Mouse (Mus musculus): ENCODE measurements around the gene Cdca4. TPM values are rescaled to one million over a fixed set of nuclear protein-coding genes. Genes with fewer than 3 reads are reported as not detected.

Gene Cdca4
- polyA plus RNA-seq, 1 experiment = 15.8 TPM

- Histone ChIP-seq H3K36me3 (ENCODE audit: control insufficient read depth, insufficient read depth, low read length) (no peaks in the 10 kb centered on the region), H3K27ac (ENCODE audit: insufficient read depth, low read depth, low read length) (no peak overlapping the region), H3K4me3 (ENCODE audit: low read depth, low read length) (0 out of 2 replicates have a peak overlapping the region, but pooled peaks have one; percentile 3), H3K27me3 (ENCODE audit: control insufficient read depth, insufficient read depth, low read length) (peaks cover 3% of the 10 kb centered on the region; the same call in 1 of the 2 replicates), H3K4me1 (ENCODE audit: control insufficient read depth, insufficient read depth, insufficient read length, low read length) (peaks cover 9% of the 10 kb centered on the region)
- WGBS = 46% methylated on average over 7 of the region's 7 CpGs
- TF ChIP-seq POLR2A (IDR thresholded peaks at IDR 0.05; ENCODE audit: low read depth, low read length) (no peak), CTCF (IDR thresholded peaks at IDR 0.05; ENCODE audit: extremely low read depth, insufficient read length, insufficient replicate concordance, low read depth, low read length) (no peak)
Measured at GRCm38 (mm10) chr12:112794356-112794816, 34.8 kb downstream of the Cdca4 start.

GRCm38 (mm10) chr12:112793601-112794355 is 35.4 kb downstream of the Cdca4 start:
- Histone ChIP-seq H3K4me1 (ENCODE audit: control insufficient read depth, insufficient read depth, insufficient read length, low read length) (peaks cover 9% of the 10 kb centered on the region), H3K36me3 (ENCODE audit: control insufficient read depth, insufficient read depth, low read length) (no peaks in the 10 kb centered on the region), H3K4me3 (ENCODE audit: low read depth, low read length) (no peak overlapping the region), H3K27me3 (ENCODE audit: control insufficient read depth, insufficient read depth, low read length) (peaks cover 3% of the 10 kb centered on the region; the same call in 1 of the 2 replicates), H3K27ac (ENCODE audit: insufficient read depth, low read depth, low read length) (no peak overlapping the region)
- TF ChIP-seq CTCF (IDR thresholded peaks at IDR 0.05; ENCODE audit: extremely low read depth, insufficient read length, insufficient replicate concordance, low read depth, low read length) (no peak), POLR2A (IDR thresholded peaks at IDR 0.05; ENCODE audit: low read depth, low read length) (no peak)
- WGBS = 54% methylated on average over 13 of the region's 13 CpGs

GRCm38 (mm10) chr12:112791026-112791425 is 38.2 kb downstream of the Cdca4 start:
- Histone ChIP-seq H3K27ac (ENCODE audit: insufficient read depth, low read depth, low read length) (no peak overlapping the region), H3K4me1 (ENCODE audit: control insufficient read depth, insufficient read depth, insufficient read length, low read length) (peaks cover 6% of the 10 kb centered on the region; the same call in 1 of the 2 replicates), H3K36me3 (ENCODE audit: control insufficient read depth, insufficient read depth, low read length) (no peaks in the 10 kb centered on the region), H3K4me3 (ENCODE audit: low read depth, low read length) (no peak overlapping the region), H3K27me3 (ENCODE audit: control insufficient read depth, insufficient read depth, low read length) (no peaks in the 10 kb centered on the region)
- 54% methylated on average over 8 of the region's 8 CpGs for WGBS
- TF ChIP-seq POLR2A (IDR thresholded peaks at IDR 0.05; ENCODE audit: low read depth, low read length) (no peak), CTCF (IDR thresholded peaks at IDR 0.05; ENCODE audit: extremely low read depth, insufficient read length, insufficient replicate concordance, low read depth, low read length) (no peak)

GRCm38 (mm10) chr12:112774481-112774880 is 54.7 kb downstream of the Cdca4 start:
- Histone ChIP-seq H3K27ac (ENCODE audit: insufficient read depth, low read depth, low read length) (no peak overlapping the region), H3K36me3 (ENCODE audit: control insufficient read depth, insufficient read depth, low read length) (no peaks in the 10 kb centered on the region), H3K27me3 (ENCODE audit: control insufficient read depth, insufficient read depth, low read length) (no peaks in the 10 kb centered on the region), H3K4me1 (ENCODE audit: control insufficient read depth, insufficient read depth, insufficient read length, low read length) (no peaks in the 10 kb centered on the region), H3K4me3 (ENCODE audit: low read depth, low read length) (no peak overlapping the region)
- TF ChIP-seq POLR2A (IDR thresholded peaks at IDR 0.05; ENCODE audit: low read depth, low read length) = no peak
- TF ChIP-seq CTCF (IDR thresholded peaks at IDR 0.05; ENCODE audit: extremely low read depth, insufficient read length, insufficient replicate concordance, low read depth, low read length) = no peak
- WGBS = 90% methylated on average over 10 of the region's 10 CpGs

GRCm38 (mm10) chr12:112774026-112774425 is 55.2 kb downstream of the Cdca4 start:
- no peak for TF ChIP-seq CTCF (IDR thresholded peaks at IDR 0.05; ENCODE audit: extremely low read depth, insufficient read length, insufficient replicate concordance, low read depth, low read length)
- no peak for TF ChIP-seq POLR2A (IDR thresholded peaks at IDR 0.05; ENCODE audit: low read depth, low read length)
- Histone ChIP-seq H3K4me3 (ENCODE audit: low read depth, low read length) (no peak overlapping the region), H3K27ac (ENCODE audit: insufficient read depth, low read depth, low read length) (no peak overlapping the region), H3K27me3 (ENCODE audit: control insufficient read depth, insufficient read depth, low read length) (no peaks in the 10 kb centered on the region), H3K36me3 (ENCODE audit: control insufficient read depth, insufficient read depth, low read length) (no peaks in the 10 kb centered on the region), H3K4me1 (ENCODE audit: control insufficient read depth, insufficient read depth, insufficient read length, low read length) (no peaks in the 10 kb centered on the region)
- WGBS = 71% methylated on average over 6 of the region's 6 CpGs

GRCm38 (mm10) chr12:112773366-112773765 is 55.9 kb downstream of the Cdca4 start:
- WGBS = 36% methylated on average over 9 of the region's 9 CpGs
- TF ChIP-seq POLR2A (IDR thresholded peaks at IDR 0.05; ENCODE audit: low read depth, low read length) (no peak), CTCF (IDR thresholded peaks at IDR 0.05; ENCODE audit: extremely low read depth, insufficient read length, insufficient replicate concordance, low read depth, low read length) (no peak)
- Histone ChIP-seq H3K36me3 (ENCODE audit: control insufficient read depth, insufficient read depth, low read length) (no peaks in the 10 kb centered on the region), H3K4me1 (ENCODE audit: control insufficient read depth, insufficient read depth, insufficient read length, low read length) (no peaks in the 10 kb centered on the region), H3K4me3 (ENCODE audit: low read depth, low read length) (no peak overlapping the region), H3K27ac (ENCODE audit: insufficient read depth, low read depth, low read length) (no peak overlapping the region), H3K27me3 (ENCODE audit: control insufficient read depth, insufficient read depth, low read length) (no peaks in the 10 kb centered on the region)

GRCm38 (mm10) chr12:112772306-112772705 is 56.9 kb downstream of the Cdca4 start:
- no peaks in the 10 kb centered on the region for H3K36me3 ChIP-seq (ENCODE audit: control insufficient read depth, insufficient read depth, low read length)
- H3K27me3 ChIP-seq (ENCODE audit: control insufficient read depth, insufficient read depth, low read length) = no peaks in the 10 kb centered on the region
- TF ChIP-seq CTCF (IDR thresholded peaks at IDR 0.05; ENCODE audit: extremely low read depth, insufficient read length, insufficient replicate concordance, low read depth, low read length) (no peak), POLR2A (IDR thresholded peaks at IDR 0.05; ENCODE audit: low read depth, low read length) (no peak)
- no peak overlapping the region for H3K27ac ChIP-seq (ENCODE audit: insufficient read depth, low read depth, low read length)
- no peaks in the 10 kb centered on the region for H3K4me1 ChIP-seq (ENCODE audit: control insufficient read depth, insufficient read depth, insufficient read length, low read length)
- no peak overlapping the region for H3K4me3 ChIP-seq (ENCODE audit: low read depth, low read length)
- 84% methylated on average over 14 of the region's 14 CpGs for WGBS
